Mouse (Mus musculus): ENCODE measurements around the gene C530008M17Rik.
"Not testable (repeated sequence)": the region's sequence is repeated elsewhere in the genome, so short reads cannot be mapped to it uniquely, and the experiment has no call there.

Gene C530008M17Rik

GRCm38 (mm10) chr5:76910807-76911206 lies 254.5 kb downstream of the C530008M17Rik start:
- DNase-seq, result no peak

GRCm38 (mm10) chr5:76912522-76912921 lies 256.2 kb downstream of the C530008M17Rik start:
- not testable (repeated sequence) for DNase-seq

- no peak for DNase-seq
Measured at GRCm38 (mm10) chr5:76922833-76923232, 266.5 kb downstream of the C530008M17Rik start.
